Mouse (Mus musculus) right cerebral cortex, adult 2 months (tissue): ENCODE measurements around the gene Arsb.
"Not testable (repeated sequence)": the region's sequence is repeated elsewhere in the genome, so short reads cannot be mapped to it uniquely, and the experiment has no call there.

ENCODE experiments used
- DNase-seq, 2 experiments: peaks; one replicate each; pipeline ENCODE4 v3.0.0; 2021 to 2022; ENCODE audit warnings: low spot score in 2 of 2

The Arsb gene

DNA sequence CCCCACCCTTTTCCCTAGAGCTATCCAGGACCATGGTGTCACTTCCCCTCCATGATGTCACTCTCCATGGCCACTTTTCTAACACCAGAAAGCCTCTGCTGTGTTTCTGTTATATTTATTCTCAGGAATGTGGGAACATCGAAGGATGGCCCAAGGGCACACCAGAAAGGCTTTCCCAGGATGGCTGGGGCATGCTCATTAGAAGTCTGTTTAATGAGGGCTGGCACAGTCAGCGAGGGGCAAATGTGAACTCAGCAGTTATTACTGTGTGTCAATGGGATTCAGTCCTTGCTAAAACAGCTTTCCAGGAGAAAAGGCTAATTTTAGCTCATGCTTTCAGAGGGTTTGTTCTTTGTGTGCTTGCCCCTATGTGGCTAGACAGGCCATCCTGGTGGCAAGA lies 213.1 kb downstream of the Arsb start:
- DNase-seq = no peak

DNA sequence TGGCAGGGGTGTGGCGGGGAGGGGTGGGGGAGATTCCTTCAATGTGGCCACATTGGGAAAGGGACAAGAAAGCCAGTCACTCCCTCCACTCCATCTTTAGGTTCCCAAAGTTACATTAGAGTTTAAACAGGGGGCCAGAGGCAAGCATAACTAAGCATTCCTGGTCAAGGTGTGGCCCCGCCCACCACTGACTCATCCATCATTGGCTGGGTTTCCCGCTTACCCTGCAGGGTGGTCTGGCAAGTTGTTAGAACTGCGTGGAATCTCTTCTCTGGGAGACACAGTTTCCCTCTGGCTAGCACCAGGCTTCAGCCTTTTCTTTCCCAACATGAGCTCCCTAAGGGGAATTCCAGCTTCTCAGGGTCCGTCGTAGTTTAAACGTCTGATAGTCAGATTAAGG lies 213.8 kb downstream of the Arsb start:
- no peak for DNase-seq

- DNase-seq = not testable (repeated sequence)
Measured at GRCm38 (mm10) chr13:93985750-93986149, 214.3 kb downstream of the Arsb start.

GRCm38 (mm10) chr13:93987611-93988010 lies 216.2 kb downstream of the Arsb start:
- DNase-seq = no peak

DNA sequence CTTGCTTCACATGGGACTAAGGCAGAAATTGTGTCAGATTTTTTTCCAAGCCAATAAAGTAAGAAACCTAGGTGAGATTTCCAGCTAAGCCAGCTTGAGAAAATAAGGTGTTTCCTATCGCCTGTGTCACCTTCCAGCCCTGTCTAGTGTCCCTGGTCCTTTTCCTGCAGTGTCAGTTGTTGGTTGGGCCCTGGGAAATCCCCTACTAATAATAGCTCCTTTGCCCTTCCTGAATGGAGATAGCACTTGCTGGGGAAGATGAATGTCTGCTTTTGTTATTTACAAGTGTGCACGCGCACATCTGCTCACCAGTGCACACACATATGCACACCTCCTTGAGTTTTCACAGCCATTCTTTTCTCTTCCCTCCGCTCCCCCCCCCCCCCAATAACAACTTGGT lies 217.8 kb downstream of the Arsb start:
- DNase-seq = no peak

DNA sequence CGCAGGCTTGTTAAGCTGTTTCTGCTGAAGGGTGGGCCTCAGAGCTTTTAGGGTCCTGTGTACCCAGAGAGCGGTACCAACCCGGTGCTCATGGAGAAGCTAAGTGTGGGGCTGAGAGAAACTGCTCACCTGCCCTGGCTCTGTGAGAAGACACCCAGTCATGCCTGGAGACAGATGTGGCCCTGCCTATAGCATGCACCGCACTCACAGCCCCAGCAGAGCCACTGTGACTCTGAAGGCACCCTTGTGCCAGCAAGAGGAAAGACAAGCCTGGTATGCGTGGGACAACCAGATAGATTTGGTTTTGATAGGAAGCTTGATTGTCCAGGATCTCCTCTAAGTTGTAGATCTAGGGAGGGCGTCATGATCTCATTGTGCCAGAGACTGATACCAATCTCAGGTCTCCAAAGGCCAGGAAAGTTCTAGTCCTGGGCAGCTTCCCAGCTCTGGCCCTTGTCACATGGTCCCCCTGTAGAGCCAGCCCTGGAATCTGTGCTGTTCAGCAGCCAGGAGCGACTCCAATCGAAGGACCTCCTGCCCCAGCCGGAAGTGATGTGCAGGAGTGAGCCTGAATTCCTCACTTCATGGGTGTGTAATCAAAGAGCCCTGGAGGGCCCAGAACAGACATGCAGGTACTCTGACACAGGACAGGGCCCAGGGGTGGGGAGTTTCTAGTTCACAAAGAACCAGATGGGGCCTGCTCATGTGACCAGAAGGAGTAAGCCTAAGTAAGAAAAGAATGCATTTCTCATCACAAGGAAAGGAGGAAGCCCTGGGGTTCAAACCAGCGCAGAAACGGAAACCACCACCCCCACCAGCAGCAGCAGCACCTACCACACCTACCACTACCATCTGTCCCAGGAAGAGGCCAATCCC lies 218.5 kb downstream of the Arsb start:
- no peak for DNase-seq

DNA sequence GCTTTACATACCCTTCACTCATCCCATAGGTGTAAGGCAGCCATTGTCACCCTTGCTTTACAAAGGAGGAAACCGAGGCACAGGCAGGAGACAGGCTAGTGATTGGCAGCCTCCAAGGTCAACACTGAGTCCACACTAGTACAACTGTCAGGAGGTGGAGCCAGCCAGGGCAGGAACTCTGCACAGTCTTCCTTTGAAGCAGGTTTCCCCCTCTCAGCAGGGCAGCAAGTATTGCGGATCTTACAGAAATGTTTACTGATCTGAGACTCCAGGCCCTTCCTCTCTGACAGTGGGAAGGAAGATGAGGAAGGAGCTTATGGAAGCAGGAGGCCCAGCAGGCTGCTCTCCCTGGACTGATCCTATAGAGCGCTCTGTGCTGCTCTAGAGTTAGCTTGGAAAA lies 219.4 kb downstream of the Arsb start:
- DNase-seq = no peak

- DNase-seq = no peak
Measured at GRCm38 (mm10) chr13:93992342-93992882, 221.0 kb downstream of the Arsb start.
